Mouse (Mus musculus) lung, embryonic 15.5 days (tissue): ENCODE measurements around the gene Pfkfb3. TPM values are rescaled to one million over a fixed set of nuclear protein-coding genes. Genes with fewer than 3 reads are reported as not detected.

ENCODE experiments used
- ATAC-seq: fragments of 200-750 bp; cut with Nextera tagmentation; 2 replicates; pipeline ENCODE4 v1.8.0; 2017; ENCODE audit warnings: moderate number of reproducible peaks, borderline replicate concordance; ENCODE audit not compliant: low FRiP score, low TSS enrichment; ENCODE audit errors: extremely low read depth
- H3K27ac ChIP-seq: fragments of 300-500 bp; sonication (generic); 2 replicates; pipeline ENCODE4 v1.5.1; 2015; ENCODE audit warnings: moderate library complexity, mild to moderate bottlenecking, inconsistent platforms
- H3K27me3 ChIP-seq: fragments of 300-500 bp; sonication (generic); 2 replicates; pipeline ENCODE4 v1.6.1; 2015; ENCODE audit warnings: inconsistent platforms
- H3K36me3 ChIP-seq: fragments of 300-500 bp; sonication (generic); 2 replicates; pipeline ENCODE4 v1.6.1; 2015; ENCODE audit warnings: inconsistent platforms
- H3K4me1 ChIP-seq: fragments of 300-500 bp; sonication (generic); 2 replicates; pipeline ENCODE4 v1.6.1; 2015; ENCODE audit warnings: inconsistent platforms
- H3K4me2 ChIP-seq: fragments of 300-500 bp; sonication (generic); 2 replicates; pipeline ENCODE4 v1.6.1; 2015; ENCODE audit warnings: inconsistent platforms, mild to moderate bottlenecking, moderate library complexity
- H3K4me3 ChIP-seq: fragments of 300-500 bp; sonication (generic); 2 replicates; pipeline ENCODE4 v1.5.1; 2015; ENCODE audit warnings: mild to moderate bottlenecking, inconsistent platforms
- H3K9ac ChIP-seq: fragments of 300-500 bp; sonication (generic); 2 replicates; pipeline ENCODE4 v1.6.1; 2015; ENCODE audit warnings: inconsistent platforms
- H3K9me3 ChIP-seq: fragments of 300-500 bp; sonication (generic); 2 replicates; pipeline ENCODE4 v1.6.1; 2016; ENCODE audit warnings: inconsistent platforms
- WGBS: fragments of 180-500 bp; shearing (Covaris S2); methylation state at CpG from one replicate; pipeline ENCODE4 v1.1.7; 2015; 5-methylcytosine and 5-hydroxymethylcytosine counted together
- polyA plus RNA-seq: library from polyadenylated mRNA; unstranded; fragments of >200 nt; fragmentation: Nextera tagmentation; extraction: Ambion mirVana; gene quantifications from 2 replicates; pipeline ENCODE4 v1.2.1, GENCODE M21; 2015

Pfkfb3 gene
- polyA plus RNA-seq, 1 experiment from 2014 or later = 25.4 TPM

GRCm38 (mm10) chr2:11496601-11497031, 57.3 kb downstream of the Pfkfb3 start:
- no peak overlapping the region for H3K27ac ChIP-seq
- no peaks in the 10 kb centered on the region for H3K9me3 ChIP-seq
- peaks cover 23% of the 10 kb centered on the region for H3K36me3 ChIP-seq
- no peaks in the 10 kb centered on the region for H3K27me3 ChIP-seq
- H3K4me1 ChIP-seq = peaks cover 55% of the 10 kb centered on the region
- H3K4me3 ChIP-seq = no peak overlapping the region
- H3K9ac ChIP-seq = no peak overlapping the region
- no peak for ATAC-seq
- 75% methylated on average over 3 of the region's 3 CpGs for WGBS
- no peak overlapping the region for H3K4me2 ChIP-seq

GRCm38 (mm10) chr2:11494841-11495255, 59.0 kb downstream of the Pfkfb3 start:
- H3K9me3 ChIP-seq = no peaks in the 10 kb centered on the region
- 53% methylated on average over 7 of the region's 7 CpGs for WGBS
- H3K27ac ChIP-seq = no peak overlapping the region
- no peak overlapping the region for H3K4me3 ChIP-seq
- H3K9ac ChIP-seq = no peak overlapping the region
- H3K27me3 ChIP-seq = no peaks in the 10 kb centered on the region
- no peak for ATAC-seq
- H3K36me3 ChIP-seq = peaks cover 37% of the 10 kb centered on the region
- no peak overlapping the region for H3K4me2 ChIP-seq
- H3K4me1 ChIP-seq = peaks cover 55% of the 10 kb centered on the region

- H3K27ac ChIP-seq = 0 out of 2 replicates have a peak overlapping the region, but pooled peaks have one; percentile 65
- H3K27me3 ChIP-seq = no peaks in the 10 kb centered on the region
- no peak overlapping the region for H3K4me2 ChIP-seq
- no peaks in the 10 kb centered on the region for H3K9me3 ChIP-seq
- ATAC-seq = no peak
- peaks cover 39% of the 10 kb centered on the region for H3K4me1 ChIP-seq
- no peak overlapping the region for H3K9ac ChIP-seq
- 85% methylated on average over 5 of the region's 5 CpGs for WGBS
- H3K36me3 ChIP-seq = peaks cover 54% of the 10 kb centered on the region
- H3K4me3 ChIP-seq = no peak overlapping the region
These were observed 61.0 kb downstream of the Pfkfb3 start for GRCm38 (mm10) chr2:11492855-11493254.

GRCm38 (mm10) chr2:11491471-11491870, 62.4 kb downstream of the Pfkfb3 start:
- Histone ChIP-seq H3K4me2 (no peak overlapping the region), H3K4me3 (no peak overlapping the region), H3K9ac (no peak overlapping the region), H3K27ac (peak overlapping the region; percentile 65; the same call in 1 of the 2 replicates), H3K27me3 (no peaks in the 10 kb centered on the region), H3K36me3 (peaks cover 65% of the 10 kb centered on the region), H3K4me1 (peaks cover 29% of the 10 kb centered on the region; the same call in 1 of the 2 replicates), H3K9me3 (no peaks in the 10 kb centered on the region)
- ATAC-seq = peak; percentile 41; the same call in 1 of the 2 replicates
- 60% methylated on average over 3 of the region's 3 CpGs for WGBS

GRCm38 (mm10) chr2:11490554-11490953, 63.3 kb downstream of the Pfkfb3 start:
- 85% methylated on average over 4 of the region's 4 CpGs for WGBS
- H3K36me3 ChIP-seq = peaks cover 72% of the 10 kb centered on the region
- no peak overlapping the region for H3K4me2 ChIP-seq
- no peak overlapping the region for H3K4me3 ChIP-seq
- peak overlapping the region; percentile 65; the same call in 1 of the 2 replicates for H3K27ac ChIP-seq
- no peaks in the 10 kb centered on the region for H3K9me3 ChIP-seq
- no peak for ATAC-seq
- H3K9ac ChIP-seq = no peak overlapping the region
- peaks cover 28% of the 10 kb centered on the region; the same call in 1 of the 2 replicates for H3K4me1 ChIP-seq
- no peaks in the 10 kb centered on the region for H3K27me3 ChIP-seq

GRCm38 (mm10) chr2:11483226-11483625, 70.7 kb downstream of the Pfkfb3 start:
- H3K9me3 ChIP-seq = no peaks in the 10 kb centered on the region
- H3K4me2 ChIP-seq = no peak overlapping the region
- no peak for ATAC-seq
- peaks cover 94% of the 10 kb centered on the region for H3K36me3 ChIP-seq
- no peaks in the 10 kb centered on the region for H3K27me3 ChIP-seq
- H3K27ac ChIP-seq = no peak overlapping the region
- H3K9ac ChIP-seq = no peak overlapping the region
- H3K4me1 ChIP-seq = no peaks in the 10 kb centered on the region
- no peak overlapping the region for H3K4me3 ChIP-seq
- WGBS = 85% methylated on average over 4 of the region's 4 CpGs

GRCm38 (mm10) chr2:11482364-11482763, 71.5 kb downstream of the Pfkfb3 start:
- Histone ChIP-seq H3K9ac (no peak overlapping the region), H3K36me3 (peaks cover 94% of the 10 kb centered on the region), H3K4me3 (no peak overlapping the region), H3K4me2 (no peak overlapping the region), H3K27me3 (no peaks in the 10 kb centered on the region), H3K4me1 (no peaks in the 10 kb centered on the region), H3K9me3 (no peaks in the 10 kb centered on the region), H3K27ac (no peak overlapping the region)
- WGBS = 78% methylated on average over 7 of the region's 7 CpGs
- no peak for ATAC-seq

- 64% methylated on average over 2 of the region's 2 CpGs for WGBS
- no peak overlapping the region for H3K9ac ChIP-seq
- no peak overlapping the region for H3K4me2 ChIP-seq
- no peaks in the 10 kb centered on the region for H3K4me1 ChIP-seq
- no peaks in the 10 kb centered on the region for H3K9me3 ChIP-seq
- H3K27ac ChIP-seq = no peak overlapping the region
- ATAC-seq = no peak
- peaks cover 96% of the 10 kb centered on the region for H3K36me3 ChIP-seq
- H3K4me3 ChIP-seq = no peak overlapping the region
- no peaks in the 10 kb centered on the region for H3K27me3 ChIP-seq
These were observed 74.9 kb downstream of the Pfkfb3 start for GRCm38 (mm10) chr2:11478960-11479359.

- no peak for ATAC-seq
- Histone ChIP-seq H3K36me3 (peaks cover 94% of the 10 kb centered on the region), H3K4me1 (no peaks in the 10 kb centered on the region), H3K4me3 (no peak overlapping the region), H3K27ac (no peak overlapping the region), H3K4me2 (no peak overlapping the region), H3K9ac (no peak overlapping the region), H3K9me3 (no peaks in the 10 kb centered on the region), H3K27me3 (no peaks in the 10 kb centered on the region)
- WGBS = 92% methylated on average over 7 of the region's 7 CpGs
These were observed 78.6 kb downstream of the Pfkfb3 start for GRCm38 (mm10) chr2:11475316-11475715.

- H3K9ac ChIP-seq = no peak overlapping the region
- 31% methylated on average over 3 of the region's 3 CpGs for WGBS
- 0 out of 2 replicates have a peak overlapping the region, but pooled peaks have one; percentile 12 for H3K27ac ChIP-seq
- H3K4me2 ChIP-seq = no peak overlapping the region
- 0 out of 2 replicates have a peak, but pooled peaks cover 4% of the 10 kb centered on the region for H3K4me1 ChIP-seq
- H3K4me3 ChIP-seq = no peak overlapping the region
- no peaks in the 10 kb centered on the region; the same call in 1 of the 2 replicates for H3K36me3 ChIP-seq
- no peaks in the 10 kb centered on the region for H3K27me3 ChIP-seq
- no peaks in the 10 kb centered on the region for H3K9me3 ChIP-seq
- ATAC-seq = peak; percentile 93
These were observed 89.2 kb downstream of the Pfkfb3 start for GRCm38 (mm10) chr2:11464661-11465099.

GRCm38 (mm10) chr2:11460976-11461375, 92.9 kb downstream of the Pfkfb3 start:
- H3K9ac ChIP-seq = no peak overlapping the region
- H3K4me3 ChIP-seq = no peak overlapping the region
- H3K27ac ChIP-seq = no peak overlapping the region
- no peaks in the 10 kb centered on the region for H3K36me3 ChIP-seq
- no peak for ATAC-seq
- H3K4me1 ChIP-seq = peaks cover 11% of the 10 kb centered on the region
- H3K9me3 ChIP-seq = no peaks in the 10 kb centered on the region
- H3K4me2 ChIP-seq = no peak overlapping the region
- H3K27me3 ChIP-seq = no peaks in the 10 kb centered on the region
- WGBS = 44% methylated on average over 3 of the region's 3 CpGs

GRCm38 (mm10) chr2:11458494-11458893, 95.4 kb downstream of the Pfkfb3 start:
- Histone ChIP-seq H3K9me3 (no peaks in the 10 kb centered on the region), H3K4me2 (no peak overlapping the region), H3K9ac (no peak overlapping the region), H3K4me1 (peaks cover 7% of the 10 kb centered on the region), H3K27ac (no peak overlapping the region), H3K36me3 (no peaks in the 10 kb centered on the region), H3K27me3 (no peaks in the 10 kb centered on the region), H3K4me3 (no peak overlapping the region)
- ATAC-seq = no peak
- 84% methylated on average over 1 of the region's 1 CpGs for WGBS

GRCm38 (mm10) chr2:11457904-11458303, 96.0 kb downstream of the Pfkfb3 start:
- H3K9me3 ChIP-seq = no peaks in the 10 kb centered on the region
- H3K4me3 ChIP-seq = no peak overlapping the region
- H3K27ac ChIP-seq = no peak overlapping the region
- H3K9ac ChIP-seq = no peak overlapping the region
- no peak for ATAC-seq
- H3K36me3 ChIP-seq = no peaks in the 10 kb centered on the region
- no peak overlapping the region for H3K4me2 ChIP-seq
- no peaks in the 10 kb centered on the region for H3K27me3 ChIP-seq
- WGBS = 43% methylated on average over 7 of the region's 7 CpGs
- H3K4me1 ChIP-seq = peaks cover 7% of the 10 kb centered on the region
